Mouse (Mus musculus) embryonic facial prominence, embryonic 11.5 days (tissue): ENCODE data around the gene Zfp688. TPM values are rescaled to one million over a fixed set of nuclear protein-coding genes. Genes with fewer than 3 reads are reported as not detected.
"Not testable (repeated sequence)": the region's sequence is repeated elsewhere in the genome, so short reads cannot be mapped to it uniquely, and the experiment has no call there.

ENCODE experiments used
- ATAC-seq: fragments of 200-750 bp; cut with Nextera tagmentation; replicated peaks from 2 replicates; pipeline ENCODE4 v1.8.0; 2017; ENCODE audit warnings: low read depth; ENCODE audit not compliant: insufficient number of reproducible peaks, low FRiP score, low TSS enrichment
- DNase-seq: peaks from one replicate; pipeline ENCODE4 v3.0.0-alpha.2; 2015; ENCODE audit warnings: low spot score
- H3K27ac ChIP-seq: fragments of 300-500 bp; sonication (generic); replicated peaks from 2 replicates; pipeline ENCODE4 v1.5.1; 2014; ENCODE audit warnings: mild to moderate bottlenecking, low read depth, low read length, control low read depth
- H3K27me3 ChIP-seq: fragments of 300-500 bp; sonication (generic); 2 replicates; pipeline ENCODE4 v1.6.1; 2014; ENCODE audit warnings: mild to moderate bottlenecking, low read length, moderate library complexity, mixed read lengths; ENCODE audit not compliant: control insufficient read depth, insufficient read depth
- H3K36me3 ChIP-seq: fragments of 300-500 bp; sonication (generic); replicated peaks from 2 replicates; pipeline ENCODE4 v1.6.1; 2014; ENCODE audit warnings: low read depth, mild to moderate bottlenecking, low read length, moderate library complexity, mixed read lengths; ENCODE audit not compliant: control insufficient read depth, insufficient read depth
- H3K4me1 ChIP-seq: fragments of 300-500 bp; sonication (generic); 2 replicates; pipeline ENCODE4 v1.6.1; 2014; ENCODE audit warnings: low read length, mixed read lengths; ENCODE audit not compliant: control insufficient read depth, insufficient read depth
- H3K4me2 ChIP-seq: fragments of 300-500 bp; sonication (generic); 2 replicates; pipeline ENCODE4 v1.6.1; 2014; ENCODE audit warnings: low read depth, mild to moderate bottlenecking, control low read depth, low read length, moderate library complexity
- H3K4me3 ChIP-seq: fragments of 300-500 bp; sonication (generic); 2 replicates; pipeline ENCODE4 v1.5.1; 2014; ENCODE audit warnings: low read depth, low read length, control low read depth
- H3K9ac ChIP-seq: fragments of 300-500 bp; sonication (generic); replicated peaks from 2 replicates; pipeline ENCODE4 v1.6.1; 2014; ENCODE audit warnings: mild to moderate bottlenecking, control low read depth, low read length
- H3K9me3 ChIP-seq: fragments of 300-500 bp; sonication (generic); replicated peaks from 2 replicates; pipeline ENCODE4 v1.6.1; 2016; ENCODE audit warnings: mild to moderate bottlenecking, low read length, inconsistent platforms, mixed read lengths; ENCODE audit not compliant: control insufficient read depth
- WGBS: fragments of 180-500 bp; shearing (Covaris S2); extraction: QIAGEN DNeasy Blood & Tissue Kit; methylation state at CpG from one replicate; pipeline ENCODE4 v1.1.7; 2014; 5-methylcytosine and 5-hydroxymethylcytosine counted together
- polyA plus RNA-seq: library from polyadenylated mRNA; unstranded; fragments of >200 nt; fragmentation: Nextera tagmentation; extraction: Ambion mirVana; gene quantifications from 2 replicates; pipeline ENCODE4 v1.2.1, GENCODE M21; 2014

The Zfp688 gene
- polyA plus RNA-seq, 1 experiment from 2014 or later: 29.8 TPM

DNA sequence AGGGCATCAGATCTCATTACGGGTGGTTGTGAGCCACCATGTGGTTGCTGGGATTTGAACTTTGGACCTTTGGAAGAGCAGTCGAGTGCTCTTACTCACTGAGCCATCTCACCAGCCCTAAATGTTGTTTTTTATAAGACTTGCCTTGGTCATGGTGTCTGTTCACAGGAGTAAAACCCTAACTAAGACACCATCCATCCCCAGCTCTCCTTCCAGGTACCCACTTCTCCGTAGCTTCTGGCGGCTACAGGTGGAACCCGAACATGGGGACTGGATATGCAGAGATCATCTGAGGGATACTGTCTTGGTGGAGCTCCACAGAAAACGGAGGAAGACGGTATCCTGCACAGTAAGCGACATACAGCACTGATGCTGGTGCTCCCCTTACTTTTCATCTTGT is 37.4 kb upstream of the Zfp688 start, which contains the start of gene Prr14:
Gene Prr14, plus strand, starts transcription at position 301 of the 400 bp plus-strand sequence.
- not testable (repeated sequence) for DNase-seq, ATAC-seq
- 99% methylated on average over 8 of the region's 8 CpGs for WGBS

DNA sequence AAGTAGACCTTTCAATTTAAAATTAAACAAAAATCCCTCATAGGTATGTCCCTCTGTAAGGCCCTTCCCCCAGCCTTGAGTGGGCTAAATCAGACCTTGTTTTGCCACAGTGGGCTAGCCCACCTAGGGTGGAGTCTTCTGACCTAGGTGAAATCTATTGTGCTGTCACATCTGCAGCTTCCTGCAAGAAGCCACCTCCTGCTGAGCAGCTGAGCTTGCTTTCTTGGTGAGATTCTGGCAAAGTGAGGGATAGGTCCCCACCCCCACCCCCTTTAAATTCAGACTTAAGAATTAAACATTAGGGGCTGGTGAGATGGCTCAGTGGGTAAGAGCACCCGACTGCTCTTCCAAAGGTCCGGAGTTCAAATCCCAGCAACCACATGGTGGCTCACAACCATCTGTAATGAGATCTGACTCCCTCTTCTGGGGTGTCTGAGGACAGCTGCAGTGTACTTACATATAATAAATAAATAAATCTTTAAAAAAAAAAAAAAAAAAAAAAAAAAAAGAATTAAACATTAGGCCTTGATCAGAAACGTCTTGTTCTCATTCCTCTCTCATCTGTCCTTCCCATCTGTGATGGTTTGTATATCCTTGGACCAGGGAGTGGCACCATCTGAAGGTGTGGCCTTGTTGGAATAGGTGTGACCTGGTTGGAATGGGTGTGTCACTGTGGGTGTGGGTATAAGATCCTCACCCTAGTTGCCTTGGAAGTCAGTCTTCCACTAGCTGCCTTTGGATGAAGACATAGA is 36.7 kb upstream of the Zfp688 start:
- not testable (repeated sequence) for H3K9ac ChIP-seq, H3K4me1 ChIP-seq, DNase-seq, H3K4me3 ChIP-seq, ATAC-seq, H3K36me3 ChIP-seq, H3K9me3 ChIP-seq, H3K27ac ChIP-seq, H3K27me3 ChIP-seq, H3K4me2 ChIP-seq
- 88% methylated on average over 3 of the region's 3 CpGs for WGBS

More for the DNA sequence above, 37.4 kb upstream of the Zfp688 start, which contains the start of gene Prr14:
- H3K27ac ChIP-seq, H3K9ac ChIP-seq, H3K4me2 ChIP-seq, H3K4me3 ChIP-seq, H3K4me1 ChIP-seq, H3K9me3 ChIP-seq, H3K27me3 ChIP-seq, H3K36me3 ChIP-seq: not testable (repeated sequence)

DNA sequence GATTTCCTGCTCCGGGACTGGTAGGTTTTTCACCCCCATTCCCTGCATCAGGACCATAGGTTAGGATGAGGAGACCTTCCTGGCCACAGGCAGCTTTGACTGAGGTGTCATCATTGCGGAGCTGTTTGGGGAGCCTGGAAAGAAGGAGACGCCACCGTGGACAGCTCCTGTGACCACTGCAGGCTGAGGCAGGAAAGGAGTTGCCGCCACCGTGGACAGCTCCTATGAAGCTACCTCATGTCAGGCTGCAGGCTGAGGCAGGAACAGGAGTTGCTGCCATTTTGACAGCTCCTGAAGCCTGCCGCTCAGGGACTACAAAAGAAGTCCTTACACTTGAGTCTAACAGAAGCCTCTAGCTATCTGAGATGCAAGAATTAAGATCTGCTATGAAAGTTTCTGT is 33.0 kb upstream of the Zfp688 start:
- H3K36me3 ChIP-seq: peaks cover 5% of the 10 kb centered on the region
- no peaks in the 10 kb centered on the region for H3K9me3 ChIP-seq
- DNase-seq (no peak), ATAC-seq (no peak)
- no peaks in the 10 kb centered on the region for H3K27me3 ChIP-seq
- H3K9ac ChIP-seq: no peak overlapping the region
- no peaks in the 10 kb centered on the region for H3K4me1 ChIP-seq
- no peak overlapping the region for H3K27ac ChIP-seq
- H3K4me2 ChIP-seq: no peak overlapping the region
- H3K4me3 ChIP-seq: no peak overlapping the region
- 86% methylated on average over 7 of the region's 7 CpGs for WGBS

DNA sequence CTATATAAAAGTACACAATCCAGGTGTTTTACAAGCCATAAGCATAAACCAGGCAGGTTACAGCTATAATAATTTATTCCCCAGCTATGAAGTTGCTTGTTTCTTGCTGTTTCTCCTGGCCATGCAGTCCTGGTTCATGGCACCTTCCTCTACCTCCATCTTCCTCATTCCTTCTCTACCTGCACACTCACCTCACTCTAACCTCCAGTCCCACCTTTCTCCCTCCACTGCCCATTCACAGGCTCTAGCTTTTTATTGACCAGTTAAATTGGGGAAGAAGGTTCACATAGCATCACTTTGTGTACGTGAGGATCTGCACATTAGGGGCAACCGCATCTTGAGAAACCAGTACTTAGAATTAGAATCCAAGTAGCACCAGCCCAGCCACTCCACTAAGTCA is 31.2 kb upstream of the Zfp688 start:
- no peaks in the 10 kb centered on the region for H3K27me3 ChIP-seq
- no peaks in the 10 kb centered on the region for H3K4me1 ChIP-seq
- ATAC-seq (no peak), DNase-seq (no peak)
- no peaks in the 10 kb centered on the region for H3K9me3 ChIP-seq
- no peak overlapping the region for H3K9ac ChIP-seq
- no peak overlapping the region for H3K4me3 ChIP-seq
- WGBS: 99% methylated on average over 2 of the region's 2 CpGs
- peaks cover 5% of the 10 kb centered on the region for H3K36me3 ChIP-seq
- H3K27ac ChIP-seq: no peak overlapping the region
- no peak overlapping the region for H3K4me2 ChIP-seq

DNA sequence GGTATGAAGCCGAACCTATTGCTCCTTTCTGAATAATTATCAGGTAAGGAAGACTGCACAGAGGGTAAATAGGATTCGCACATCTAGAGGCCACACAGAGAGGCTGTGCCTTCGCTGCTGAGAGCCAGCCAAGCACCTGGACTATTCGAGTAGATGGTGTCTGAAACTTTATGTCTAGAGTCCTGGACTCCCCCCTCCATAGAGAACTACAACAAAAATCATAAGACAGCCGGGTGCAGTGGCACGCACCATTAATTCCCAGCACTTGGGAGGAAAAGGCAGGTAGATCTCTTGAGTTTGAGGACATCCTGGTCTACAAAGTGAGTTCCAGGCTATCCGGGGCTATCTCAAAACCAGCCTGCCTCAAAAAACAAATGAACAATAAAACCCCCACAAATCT is 28.1 kb upstream of the Zfp688 start:
- H3K9ac ChIP-seq: peak overlapping the region; percentile 48; the same call in 1 of the 2 replicates
- ATAC-seq (no peak), DNase-seq (no peak)
- peaks cover 2% of the 10 kb centered on the region for H3K36me3 ChIP-seq
- H3K4me2 ChIP-seq: peak overlapping the region; percentile 48
- no peaks in the 10 kb centered on the region for H3K27me3 ChIP-seq
- H3K4me1 ChIP-seq: no peaks in the 10 kb centered on the region
- H3K27ac ChIP-seq: no peak overlapping the region
- no peaks in the 10 kb centered on the region for H3K9me3 ChIP-seq
- 87% methylated on average over 7 of the region's 7 CpGs for WGBS
- peak overlapping the region; percentile 92 for H3K4me3 ChIP-seq

DNA sequence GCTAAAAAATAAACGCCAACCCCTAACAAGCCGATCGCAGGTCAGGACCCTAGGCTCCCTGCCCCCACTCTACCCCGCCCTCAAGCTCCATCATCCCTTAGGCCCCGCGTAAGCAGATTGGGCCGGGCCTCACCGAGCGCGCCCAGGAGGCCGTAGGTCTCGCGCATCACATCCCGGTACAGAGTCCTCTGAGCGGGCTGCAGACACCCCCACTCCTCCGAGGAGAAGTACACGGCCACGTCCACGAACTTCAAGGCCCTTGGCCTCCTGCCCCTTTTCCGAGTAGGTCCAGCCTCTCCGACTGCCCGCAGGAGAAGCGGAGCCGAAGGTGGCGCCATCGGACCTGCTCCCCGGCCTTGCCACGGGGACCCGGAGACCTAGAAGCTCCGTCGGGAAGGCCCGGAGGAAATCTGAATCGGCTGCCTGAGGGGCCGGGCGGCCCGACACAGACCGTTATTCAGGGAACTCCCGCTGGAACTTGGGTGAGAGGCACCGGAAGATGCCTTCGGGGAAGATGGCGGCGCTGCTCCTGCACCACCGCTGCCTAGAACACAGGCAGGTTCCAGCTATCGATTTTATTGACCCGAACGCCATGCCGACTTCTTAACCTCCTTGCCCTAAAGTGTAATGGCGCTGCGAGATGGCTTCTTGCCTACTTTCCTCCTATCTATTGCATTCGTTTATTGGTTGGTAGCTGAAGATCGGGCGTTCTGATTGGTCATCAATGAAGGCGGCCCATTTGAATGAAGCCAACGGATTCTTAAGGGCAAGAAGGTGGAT is 26.8 kb upstream of the Zfp688 start, which contains the start of gene Zfp689:
Gene Zfp689, minus strand, starts transcription at position 638 of the 780 bp plus-strand sequence.
- Histone ChIP-seq H3K9ac (peak within 1 kb of the TSS; percentile 93), H3K4me2 (peak within 1 kb of the TSS; percentile 64), H3K27me3 (no peaks in the 10 kb centered on the region), H3K9me3 (no peaks in the 10 kb centered on the region), H3K4me1 (no peaks in the 10 kb centered on the region), H3K36me3 (peaks cover 13% of the 10 kb centered on the region), H3K4me3 (peak within 1 kb of the TSS; percentile 92), H3K27ac (peak within 1 kb of the TSS; percentile 88)
- DNase-seq (peak; percentile 96), ATAC-seq (peak; percentile 80)
- WGBS: under 1% methylated on average over 54 of the region's 54 CpGs

DNA sequence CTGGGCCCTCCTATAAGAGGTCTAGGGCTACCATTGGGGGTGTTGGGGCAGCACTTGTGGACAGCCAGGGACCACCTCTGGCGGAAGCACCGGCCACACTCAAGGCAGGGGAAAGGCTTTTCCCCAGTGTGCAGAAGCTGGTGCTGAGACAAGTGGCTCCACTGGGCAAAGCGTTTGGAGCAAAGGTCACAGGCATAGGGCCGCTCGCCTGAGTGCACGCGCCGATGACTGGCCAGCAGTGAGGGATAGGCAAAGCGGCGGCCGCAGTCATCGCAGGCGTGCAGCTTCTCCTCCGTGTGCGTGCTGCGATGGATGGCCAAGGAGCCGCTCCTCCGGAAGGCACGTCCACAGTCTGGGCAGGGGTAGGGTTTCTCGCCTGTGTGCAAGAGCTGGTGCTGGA is 22.1 kb upstream of the Zfp688 start:
- WGBS: 85% methylated on average over 20 of the region's 20 CpGs
- H3K36me3 ChIP-seq: peaks cover 12% of the 10 kb centered on the region
- H3K4me3 ChIP-seq: no peak overlapping the region
- H3K4me2 ChIP-seq: no peak overlapping the region
- no peak overlapping the region for H3K27ac ChIP-seq
- H3K4me1 ChIP-seq: no peaks in the 10 kb centered on the region
- ATAC-seq (no peak), DNase-seq (no peak)
- H3K27me3 ChIP-seq: no peaks in the 10 kb centered on the region
- no peaks in the 10 kb centered on the region for H3K9me3 ChIP-seq
- H3K9ac ChIP-seq: no peak overlapping the region

DNA sequence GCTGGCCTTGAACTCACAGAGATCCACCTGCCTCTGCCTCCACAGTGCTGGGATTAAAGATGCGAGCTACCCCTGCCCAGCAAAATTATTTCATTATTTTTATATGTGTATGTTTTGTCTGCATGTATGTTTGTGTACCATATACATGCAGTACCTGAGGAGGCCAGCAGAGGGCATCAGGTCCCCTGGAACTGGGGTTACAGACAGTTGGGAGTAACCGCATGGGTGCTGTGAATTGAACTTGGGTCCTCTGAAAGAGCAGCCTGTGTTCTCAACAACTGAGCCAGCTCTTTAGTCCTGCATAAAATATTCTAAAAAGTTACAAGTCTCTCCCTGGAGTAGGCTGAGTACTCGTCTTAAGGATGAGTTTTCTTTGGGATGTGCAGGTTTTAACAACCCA is 15.9 kb upstream of the Zfp688 start:
- no peak overlapping the region for H3K4me2 ChIP-seq
- H3K4me1 ChIP-seq: no peaks in the 10 kb centered on the region
- H3K9me3 ChIP-seq: no peaks in the 10 kb centered on the region
- WGBS: 85% methylated on average over 3 of the region's 3 CpGs
- H3K36me3 ChIP-seq: no peaks in the 10 kb centered on the region
- ATAC-seq (no peak), DNase-seq (no peak)
- H3K27ac ChIP-seq: no peak overlapping the region
- H3K4me3 ChIP-seq: no peak overlapping the region
- no peak overlapping the region for H3K9ac ChIP-seq
- H3K27me3 ChIP-seq: no peaks in the 10 kb centered on the region
